Mouse (Mus musculus): Measurements from ENCODE around the gene Lrrc39. TPM values are rescaled to one million over a fixed set of nuclear protein-coding genes. Genes with fewer than 3 reads are reported as not detected.

Gene Lrrc39
- polyA plus RNA-seq, 1 experiment from 2014 or later, result 0.48 TPM

DNA sequence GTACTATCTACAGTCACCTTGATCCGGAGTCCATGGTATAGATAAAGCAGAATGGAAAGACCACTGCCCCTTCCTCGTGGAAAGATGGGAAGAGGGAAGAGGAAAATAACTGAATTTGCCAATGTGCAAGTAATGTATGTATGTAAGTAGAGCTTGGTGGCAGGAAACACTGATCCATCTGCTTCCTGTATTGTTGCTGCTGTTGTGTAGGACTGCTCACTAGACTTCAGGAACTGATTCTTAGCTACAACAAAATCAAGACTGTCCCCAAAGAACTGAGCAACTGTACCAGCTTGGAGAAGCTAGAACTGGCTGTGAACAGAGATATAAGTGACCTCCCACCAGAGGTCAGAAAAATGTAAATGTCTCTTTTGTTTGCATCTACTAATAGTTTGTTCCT lies 7.9 kb downstream of the Lrrc39 start:
- Histone ChIP-seq H3K4me1 (replicated peaks) (no peaks in the 10 kb centered on the region), H3K27ac (no peak overlapping the region), H3K27me3 (no peaks in the 10 kb centered on the region), H3K4me3 (no peak overlapping the region), H3K36me3 (no peaks in the 10 kb centered on the region), H3K4me2 (no peak overlapping the region), H3K9ac (no peak overlapping the region), H3K9me3 (peaks cover 7% of the 10 kb centered on the region; the same call in 1 of the 2 replicates)
- no peak for ATAC-seq (ENCODE audit: low FRiP score)
- WGBS, result 69% methylated on average over 2 of the region's 2 CpGs

DNA sequence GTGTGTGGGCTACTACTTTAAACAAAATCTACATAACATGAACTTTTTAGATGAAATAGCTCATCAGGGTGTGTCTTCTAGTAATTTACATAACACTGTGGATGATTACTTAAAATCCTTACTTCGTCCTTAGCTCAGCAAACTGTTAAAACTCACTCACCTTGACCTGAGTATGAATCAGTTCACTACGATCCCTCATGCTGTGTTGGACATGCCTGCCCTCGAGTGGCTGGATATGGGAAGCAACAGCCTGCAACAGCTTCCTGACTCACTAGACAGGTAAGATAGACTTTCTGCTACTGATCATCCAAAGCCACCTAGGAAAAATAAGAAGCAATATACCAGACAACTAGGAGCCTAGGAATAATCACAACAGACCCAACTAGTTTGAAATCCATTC lies 14.5 kb downstream of the Lrrc39 start:
- no peak for ATAC-seq (ENCODE audit: low FRiP score)
- WGBS, result 70% methylated on average over 3 of the region's 3 CpGs
- H3K4me1 ChIP-seq (replicated peaks), result no peaks in the 10 kb centered on the region

DNA sequence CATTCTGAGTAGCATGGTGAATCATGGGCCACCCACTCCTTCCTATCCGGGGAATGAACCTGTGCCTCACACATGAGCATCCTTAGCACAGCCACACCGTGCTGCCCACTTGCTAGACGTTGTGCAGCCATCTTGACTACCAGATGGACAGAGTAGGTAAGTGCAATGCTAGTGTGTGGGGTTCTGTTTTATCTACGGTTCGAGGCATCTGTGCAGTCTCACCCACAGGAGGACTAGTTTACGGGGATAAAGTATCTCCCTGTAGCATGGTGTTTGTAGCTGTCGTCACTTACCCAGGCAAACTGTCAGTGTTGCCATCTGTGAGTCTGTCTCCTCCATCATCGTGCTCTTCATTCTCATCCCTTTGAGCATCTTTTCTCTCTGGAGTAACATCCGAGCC lies 19.4 kb downstream of the Lrrc39 start:
- Histone ChIP-seq H3K4me1 (replicated peaks) (no peaks in the 10 kb centered on the region), H3K4me2 (no peak overlapping the region), H3K27ac (no peak overlapping the region), H3K9me3 (no peaks in the 10 kb centered on the region), H3K36me3 (peaks cover 65% of the 10 kb centered on the region), H3K4me3 (no peak overlapping the region), H3K27me3 (no peaks in the 10 kb centered on the region), H3K9ac (no peak overlapping the region)
- 96% methylated on average over 9 of the region's 9 CpGs for WGBS
- ATAC-seq (ENCODE audit: low FRiP score), result no peak

More for the DNA sequence above, 14.5 kb downstream of the Lrrc39 start:
- no peak overlapping the region for H3K4me3 ChIP-seq
- peaks cover 24% of the 10 kb centered on the region for H3K36me3 ChIP-seq
- H3K9ac ChIP-seq, result no peak overlapping the region
- no peaks in the 10 kb centered on the region for H3K9me3 ChIP-seq
- no peaks in the 10 kb centered on the region for H3K27me3 ChIP-seq
- no peak overlapping the region for H3K4me2 ChIP-seq
- no peak overlapping the region for H3K27ac ChIP-seq

DNA sequence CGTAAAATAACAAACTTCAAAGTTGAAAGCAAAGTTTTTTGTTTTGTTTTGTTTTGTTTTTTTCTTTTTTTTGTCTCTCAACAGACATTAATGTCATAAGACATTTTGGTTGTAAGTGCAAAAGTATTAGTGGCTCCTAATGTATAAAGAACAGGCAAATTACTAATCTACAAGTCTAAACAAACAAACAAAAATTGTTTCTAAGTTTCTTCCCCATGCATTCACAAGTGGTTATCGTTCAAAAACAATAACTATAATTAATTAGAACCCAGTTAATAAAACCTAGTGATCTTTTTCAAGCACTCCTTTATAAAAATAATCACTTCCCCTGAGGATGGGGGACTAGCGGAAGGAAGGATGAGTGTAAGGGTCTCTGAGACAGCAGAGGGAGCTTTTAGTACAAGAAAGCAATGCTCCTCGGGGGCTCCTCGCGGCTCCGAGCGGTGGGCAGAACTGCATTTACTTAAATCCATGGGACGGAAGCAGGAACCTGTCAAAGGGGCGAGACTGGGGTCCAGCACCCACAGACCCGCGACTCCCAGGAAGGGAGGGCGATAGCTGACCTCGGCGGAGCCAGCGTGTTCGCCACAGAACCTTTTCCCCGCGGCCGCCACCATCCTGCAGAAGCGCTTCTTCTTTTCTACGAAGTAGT lies 31.4 kb downstream of the Lrrc39 start:
- WGBS, result 2% methylated on average over 22 of the region's 22 CpGs
- peak; percentile 84 for ATAC-seq (ENCODE audit: low FRiP score)
- H3K27ac ChIP-seq, result peak overlapping the region; percentile 92
- no peaks in the 10 kb centered on the region for H3K27me3 ChIP-seq
- peaks cover 26% of the 10 kb centered on the region for H3K36me3 ChIP-seq
- H3K4me3 ChIP-seq, result peak overlapping the region; percentile 86
- peak overlapping the region; percentile 84 for H3K9ac ChIP-seq
- H3K4me1 ChIP-seq (replicated peaks), result peaks cover 17% of the 10 kb centered on the region
- no peaks in the 10 kb centered on the region for H3K9me3 ChIP-seq
- peak overlapping the region; percentile 52 for H3K4me2 ChIP-seq

DNA sequence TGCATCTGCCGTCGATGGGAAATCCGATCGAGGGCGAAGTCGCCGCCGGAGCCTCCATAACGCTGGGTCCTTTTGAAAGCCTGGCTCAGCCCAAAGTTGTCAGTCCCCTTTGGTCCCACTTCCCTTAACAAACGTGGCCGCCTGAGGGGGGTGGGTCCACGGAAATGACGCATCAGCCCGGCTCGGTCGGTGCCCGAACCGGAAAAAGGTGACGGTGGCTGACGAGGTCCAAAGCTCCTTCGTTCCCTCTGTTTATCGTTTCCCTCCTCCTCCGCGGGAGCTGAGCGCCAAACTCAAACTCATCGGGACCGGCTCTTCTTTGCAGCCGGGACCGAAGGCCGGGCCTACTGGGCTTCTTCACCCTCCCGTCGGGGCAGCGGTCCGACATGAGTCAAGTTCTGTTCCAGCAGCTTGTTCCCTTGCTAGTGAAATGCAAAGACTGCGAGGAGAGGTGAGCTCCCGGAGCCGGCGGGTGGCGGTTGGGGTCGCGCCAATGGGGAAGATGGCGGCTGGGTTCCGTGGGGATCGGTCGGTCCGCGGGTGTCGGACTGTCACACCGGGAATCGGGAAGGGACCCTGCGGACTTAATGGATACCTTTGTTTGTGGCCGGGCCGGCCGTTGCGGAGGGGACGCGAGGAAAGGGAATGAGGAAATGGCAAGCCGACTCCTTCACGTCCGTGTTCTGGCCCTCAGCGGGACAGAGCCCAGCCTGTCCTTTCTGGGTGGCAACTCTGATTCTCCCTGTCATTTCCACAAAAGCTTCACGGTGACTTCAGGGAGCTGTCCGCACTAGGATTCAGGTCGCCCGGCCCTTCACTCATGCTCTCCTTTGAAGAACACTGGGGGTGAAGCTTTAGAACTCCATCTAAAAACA lies 32.2 kb downstream of the Lrrc39 start, which contains the start of gene Sass6:
Sass6 (plus strand) TSS at position 255 of the 875 bp plus-strand sequence.
- peak; percentile 98 for ATAC-seq (ENCODE audit: low FRiP score)
- WGBS, result under 1% methylated on average over 65 of the region's 65 CpGs
- H3K4me3 ChIP-seq, result peak within 1 kb of the TSS; percentile 86
- H3K36me3 ChIP-seq, result peaks cover 18% of the 10 kb centered on the region
- H3K9me3 ChIP-seq, result no peaks in the 10 kb centered on the region
- peak within 1 kb of the TSS; percentile 77 for H3K4me2 ChIP-seq
- H3K9ac ChIP-seq, result peak within 1 kb of the TSS; percentile 84
- H3K27me3 ChIP-seq, result no peaks in the 10 kb centered on the region
- H3K27ac ChIP-seq, result peak within 1 kb of the TSS; percentile 92
- peaks cover 17% of the 10 kb centered on the region for H3K4me1 ChIP-seq (replicated peaks)

DNA sequence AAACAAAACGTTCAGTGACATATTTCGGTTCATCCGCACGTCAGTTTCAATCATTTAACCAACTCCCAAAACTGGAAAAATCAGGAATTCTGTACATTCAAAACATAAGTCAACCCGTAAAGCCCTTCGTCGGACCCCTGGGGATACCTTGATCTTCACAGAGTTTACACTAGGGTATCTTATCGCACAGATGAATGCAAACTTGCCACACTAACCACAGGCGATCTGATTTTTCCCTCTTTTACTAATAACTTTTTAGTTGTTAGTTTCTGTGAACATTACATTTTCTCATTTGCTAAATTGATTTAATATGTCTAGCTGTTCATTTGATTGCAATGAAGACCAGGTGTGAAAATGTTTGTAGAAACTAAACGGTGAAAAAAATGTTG lies 32.8 kb downstream of the Lrrc39 start:
- Histone ChIP-seq H3K4me3 (peak overlapping the region; percentile 86), H3K4me1 (replicated peaks) (peaks cover 17% of the 10 kb centered on the region), H3K9ac (peak overlapping the region; percentile 75), H3K27ac (no peak overlapping the region), H3K9me3 (no peaks in the 10 kb centered on the region), H3K4me2 (peak overlapping the region; percentile 77), H3K36me3 (peaks cover 12% of the 10 kb centered on the region), H3K27me3 (no peaks in the 10 kb centered on the region)
- ATAC-seq (ENCODE audit: low FRiP score), result no peak
- WGBS, result 10% methylated on average over 10 of the region's 10 CpGs

DNA sequence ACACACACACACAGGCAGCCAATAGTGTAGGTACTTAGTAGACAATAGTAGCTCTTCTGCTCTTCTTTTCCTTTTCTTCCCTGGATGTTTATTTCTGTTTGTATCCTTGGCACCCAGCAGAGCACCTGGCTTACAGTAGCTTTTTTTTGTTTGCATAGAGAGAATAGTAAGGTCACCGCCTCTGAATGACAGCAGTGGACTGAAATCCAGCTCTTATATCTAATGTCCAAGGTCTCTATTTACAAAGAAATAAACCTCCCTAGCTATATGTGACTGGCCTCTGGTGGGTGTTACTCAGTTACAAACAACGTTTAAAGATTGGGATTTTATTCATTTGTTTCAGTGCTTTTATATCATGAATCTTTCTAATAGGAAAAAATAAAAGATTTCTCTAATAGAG lies 36.9 kb downstream of the Lrrc39 start:
- Histone ChIP-seq H3K9ac (no peak overlapping the region), H3K4me1 (replicated peaks) (peaks cover 9% of the 10 kb centered on the region), H3K4me3 (no peak overlapping the region), H3K27ac (no peak overlapping the region), H3K36me3 (no peaks in the 10 kb centered on the region), H3K27me3 (no peaks in the 10 kb centered on the region), H3K4me2 (no peak overlapping the region), H3K9me3 (no peaks in the 10 kb centered on the region)
- ATAC-seq (ENCODE audit: low FRiP score), result no peak
- WGBS, result 95% methylated on average over 2 of the region's 2 CpGs

DNA sequence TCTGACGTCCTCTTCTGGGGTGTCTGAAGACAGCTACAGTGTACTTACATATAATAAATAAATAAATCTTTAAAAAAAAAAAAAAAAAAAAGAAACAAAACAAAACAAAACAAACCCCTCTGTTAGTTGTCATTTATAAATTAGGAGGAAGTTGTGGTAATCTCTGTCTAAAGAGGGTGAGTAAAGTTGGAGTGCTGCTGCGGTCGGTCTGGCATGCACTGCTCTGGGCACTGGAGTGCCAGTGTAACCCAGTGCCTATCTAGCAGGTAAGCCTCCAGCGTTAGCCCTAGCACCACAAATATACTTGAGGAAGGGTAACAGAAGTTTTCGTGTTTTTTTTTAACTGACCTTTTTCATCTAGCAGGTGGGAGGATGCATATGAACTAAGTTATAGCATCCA lies 38.2 kb downstream of the Lrrc39 start:
- H3K9ac ChIP-seq, result no peak overlapping the region
- H3K27ac ChIP-seq, result no peak overlapping the region
- H3K4me1 ChIP-seq (replicated peaks), result peaks cover 1% of the 10 kb centered on the region
- 0 out of 2 replicates have a peak, but pooled peaks cover 1% of the 10 kb centered on the region for H3K36me3 ChIP-seq
- ATAC-seq (ENCODE audit: low FRiP score), result no peak
- H3K27me3 ChIP-seq, result no peaks in the 10 kb centered on the region
- no peak overlapping the region for H3K4me2 ChIP-seq
- no peaks in the 10 kb centered on the region for H3K9me3 ChIP-seq
- no peak overlapping the region for H3K4me3 ChIP-seq
- 91% methylated on average over 5 of the region's 5 CpGs for WGBS

DNA sequence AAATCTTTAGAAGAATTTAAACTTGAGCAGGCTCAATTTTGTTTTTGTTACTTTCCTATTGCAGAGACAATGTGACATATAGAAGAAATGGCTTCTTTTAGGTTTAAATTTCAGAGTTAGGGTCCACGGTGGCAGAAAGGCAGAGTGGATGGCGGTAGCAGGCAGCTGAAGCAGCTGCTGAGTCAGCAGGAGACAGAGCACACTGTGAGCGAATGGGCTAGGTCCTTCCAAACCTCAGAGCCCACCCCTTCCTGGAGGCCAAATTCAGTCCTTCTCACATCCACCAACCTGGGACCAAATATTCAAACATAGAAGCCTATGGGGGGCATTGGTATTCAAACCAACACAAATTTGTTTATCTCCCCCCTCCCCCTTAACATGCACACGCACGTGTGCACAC lies 39.0 kb downstream of the Lrrc39 start:
- Histone ChIP-seq H3K9me3 (no peaks in the 10 kb centered on the region), H3K27me3 (no peaks in the 10 kb centered on the region), H3K27ac (no peak overlapping the region), H3K4me1 (replicated peaks) (no peaks in the 10 kb centered on the region), H3K9ac (no peak overlapping the region), H3K4me2 (no peak overlapping the region), H3K36me3 (0 out of 2 replicates have a peak, but pooled peaks cover 3% of the 10 kb centered on the region), H3K4me3 (no peak overlapping the region)
- no peak for ATAC-seq (ENCODE audit: low FRiP score)
- 89% methylated on average over 5 of the region's 5 CpGs for WGBS

DNA sequence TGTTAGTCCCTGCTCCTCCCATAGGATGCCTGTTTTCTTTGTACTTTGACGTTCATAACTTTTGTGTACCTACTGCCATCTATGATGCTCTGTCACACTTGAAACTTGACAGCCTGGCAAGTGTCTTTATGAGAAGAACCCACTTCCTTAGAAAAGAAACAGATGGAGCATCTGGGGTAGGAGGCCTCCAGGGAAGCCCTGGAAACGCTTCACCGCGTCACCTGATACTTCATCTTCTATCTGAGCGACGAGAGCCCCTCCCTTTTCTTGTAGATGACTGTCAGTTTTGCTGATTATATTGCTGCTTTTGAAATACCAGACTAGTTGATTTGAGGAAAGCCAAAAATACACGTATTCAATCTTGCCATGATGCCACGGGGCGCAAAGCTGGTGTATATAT lies 41.8 kb downstream of the Lrrc39 start:
- Histone ChIP-seq H3K9ac (no peak overlapping the region), H3K27me3 (no peaks in the 10 kb centered on the region), H3K4me3 (no peak overlapping the region), H3K4me1 (replicated peaks) (no peaks in the 10 kb centered on the region), H3K36me3 (peaks cover 26% of the 10 kb centered on the region), H3K4me2 (no peak overlapping the region), H3K27ac (no peak overlapping the region), H3K9me3 (no peaks in the 10 kb centered on the region)
- WGBS, result 68% methylated on average over 9 of the region's 9 CpGs
- no peak for ATAC-seq (ENCODE audit: low FRiP score)

DNA sequence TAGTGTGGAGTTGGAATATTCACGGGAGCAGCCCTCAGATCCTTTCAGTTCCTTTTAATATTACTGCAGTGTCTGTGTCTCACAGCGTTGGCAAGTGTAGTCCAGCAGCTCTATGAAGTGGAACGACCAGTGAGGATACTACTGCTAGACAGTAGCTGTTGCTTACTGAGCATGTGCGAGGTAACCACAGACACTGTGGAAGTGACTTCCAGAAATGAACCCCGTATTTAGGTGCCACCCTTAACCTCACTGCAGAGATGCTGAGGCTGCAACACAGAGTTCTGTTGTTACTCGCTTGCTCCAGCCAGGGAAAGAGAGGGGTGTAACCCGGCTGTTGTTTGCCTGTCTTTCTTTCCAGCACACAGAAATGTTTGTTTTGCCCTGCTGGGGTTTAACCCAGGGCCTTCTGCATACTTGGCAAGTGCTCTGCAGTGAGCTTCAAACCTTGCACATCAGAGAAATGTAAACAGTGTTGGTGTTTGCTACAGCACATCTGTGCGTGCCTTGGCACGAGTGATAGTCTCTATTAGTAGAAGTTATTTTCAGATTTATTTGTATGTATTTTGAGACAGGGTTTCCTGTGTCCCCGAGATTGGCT lies 51.6 kb downstream of the Lrrc39 start, which contains the start of gene Trmt13:
Trmt13 (minus strand) TSS at position 293 of the 598 bp plus-strand sequence.
- H3K27me3 ChIP-seq, result no peaks in the 10 kb centered on the region
- no peak within 1 kb of the TSS for H3K9ac ChIP-seq
- no peak within 1 kb of the TSS for H3K4me3 ChIP-seq
- no peaks in the 10 kb centered on the region for H3K4me1 ChIP-seq (replicated peaks)
- H3K9me3 ChIP-seq, result no peaks in the 10 kb centered on the region
- no peak within 1 kb of the TSS for H3K27ac ChIP-seq
- peaks cover 55% of the 10 kb centered on the region for H3K36me3 ChIP-seq
- no peak within 1 kb of the TSS for H3K4me2 ChIP-seq
- ATAC-seq (ENCODE audit: low FRiP score), result no peak
- WGBS, result 84% methylated on average over 10 of the region's 10 CpGs

DNA sequence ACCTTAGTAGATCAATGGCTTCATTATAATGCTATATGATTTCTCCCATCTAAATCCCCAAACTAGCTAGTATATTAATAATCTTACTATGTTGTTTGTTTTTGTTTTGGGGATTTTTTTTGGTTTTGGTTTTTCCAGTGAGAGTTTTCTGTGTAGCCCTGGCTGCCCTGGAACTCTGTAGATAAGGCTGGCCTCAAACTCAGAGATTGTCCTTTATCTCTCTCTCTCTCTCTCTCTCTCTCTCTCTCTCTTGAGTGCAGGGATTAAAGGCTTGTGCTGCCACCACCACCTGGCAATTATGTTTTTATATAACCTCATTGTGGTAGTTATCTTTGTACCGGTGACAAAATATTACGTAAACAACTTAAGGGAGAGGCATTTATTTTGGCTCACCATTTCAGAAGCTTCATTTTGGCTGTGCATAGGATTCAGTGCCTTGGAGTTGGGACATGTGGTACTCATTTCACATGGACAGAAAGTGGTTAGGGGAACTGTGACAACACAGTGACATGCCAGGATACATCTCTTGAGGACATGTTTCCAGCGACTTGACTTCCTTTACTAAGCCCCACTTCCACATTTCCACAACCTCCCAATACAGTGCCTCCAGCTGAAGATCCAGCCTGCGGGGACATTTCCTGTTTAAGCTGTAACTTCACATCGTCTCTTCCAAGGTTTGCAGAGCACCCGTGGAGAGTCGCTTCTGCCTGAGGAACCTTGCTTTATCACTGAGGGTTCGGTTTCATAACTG lies 52.7 kb downstream of the Lrrc39 start:
- no peaks in the 10 kb centered on the region for H3K9me3 ChIP-seq
- H3K27me3 ChIP-seq, result no peaks in the 10 kb centered on the region
- no peak overlapping the region for H3K4me3 ChIP-seq
- H3K27ac ChIP-seq, result no peak overlapping the region
- H3K36me3 ChIP-seq, result peaks cover 52% of the 10 kb centered on the region
- WGBS, result 88% methylated on average over 8 of the region's 8 CpGs
- no peak overlapping the region for H3K9ac ChIP-seq
- H3K4me2 ChIP-seq, result no peak overlapping the region
- no peak for ATAC-seq (ENCODE audit: low FRiP score)
- no peaks in the 10 kb centered on the region for H3K4me1 ChIP-seq (replicated peaks)
